Mouse (Mus musculus) neural tube, embryonic 14.5 days (tissue): ENCODE measurements around the gene Rpl22l1. TPM values are rescaled to one million over a fixed set of nuclear protein-coding genes. Genes with fewer than 3 reads are reported as not detected.
"Not testable (repeated sequence)": the region's sequence is repeated elsewhere in the genome, so short reads cannot be mapped to it uniquely, and the experiment has no call there.

ENCODE experiments used
- ATAC-seq: fragments of 200-750 bp; cut with Nextera tagmentation; 2 replicates; pipeline ENCODE4 v1.8.0; 2017; ENCODE audit warnings: low read depth, mild to moderate bottlenecking, moderate TSS enrichment, moderate library complexity
- H3K27ac ChIP-seq: fragments of 300-500 bp; sonication (generic); 2 replicates; pipeline ENCODE4 v1.5.1; 2014; ENCODE audit warnings: low read depth, mild to moderate bottlenecking, control low read depth, low read length, moderate library complexity, mixed read lengths
- H3K27me3 ChIP-seq: fragments of 300-500 bp; sonication (generic); 2 replicates; pipeline ENCODE4 v1.6.1; 2014; ENCODE audit warnings: low read length; ENCODE audit not compliant: control insufficient read depth, insufficient read depth
- H3K36me3 ChIP-seq: fragments of 300-500 bp; sonication (generic); 2 replicates; pipeline ENCODE4 v1.6.1; 2014; ENCODE audit warnings: low read length, mixed read lengths; ENCODE audit not compliant: control insufficient read depth, insufficient read depth
- H3K4me1 ChIP-seq: fragments of 300-500 bp; sonication (generic); 2 replicates; pipeline ENCODE4 v1.6.1; 2014; ENCODE audit warnings: low read length; ENCODE audit not compliant: control insufficient read depth, insufficient read depth
- H3K4me2 ChIP-seq: fragments of 300-500 bp; sonication (generic); 2 replicates; pipeline ENCODE4 v1.6.1; 2014; ENCODE audit warnings: mild to moderate bottlenecking, low read depth, low read length, control low read depth
- H3K4me3 ChIP-seq: fragments of 300-500 bp; sonication (generic); 2 replicates; pipeline ENCODE4 v1.5.1; 2014; ENCODE audit warnings: low read depth, low read length, control low read depth, mixed read lengths
- H3K9ac ChIP-seq: fragments of 300-500 bp; sonication (generic); replicated peaks from 2 replicates; pipeline ENCODE4 v1.6.1; 2014; ENCODE audit warnings: low read depth, mild to moderate bottlenecking, control low read depth, low read length, mixed read lengths
- H3K9me3 ChIP-seq: fragments of 300-500 bp; sonication (generic); 2 replicates; pipeline ENCODE4 v1.6.1; 2016; ENCODE audit warnings: low read length; ENCODE audit not compliant: control insufficient read depth
- WGBS: fragments of 180-500 bp; shearing (Covaris S2); extraction: QIAGEN DNeasy Blood & Tissue Kit; methylation state at CpG from one replicate; pipeline ENCODE4 v1.1.7; 2014; 5-methylcytosine and 5-hydroxymethylcytosine counted together
- polyA plus RNA-seq: library from polyadenylated mRNA; unstranded; fragments of >200 nt; fragmentation: Nextera tagmentation; extraction: Ambion mirVana; gene quantifications from 2 replicates; pipeline ENCODE4 v1.2.1, GENCODE M21; 2014

The Rpl22l1 gene
- polyA plus RNA-seq, 1 experiment from 2014 or later: 256 TPM

DNA sequence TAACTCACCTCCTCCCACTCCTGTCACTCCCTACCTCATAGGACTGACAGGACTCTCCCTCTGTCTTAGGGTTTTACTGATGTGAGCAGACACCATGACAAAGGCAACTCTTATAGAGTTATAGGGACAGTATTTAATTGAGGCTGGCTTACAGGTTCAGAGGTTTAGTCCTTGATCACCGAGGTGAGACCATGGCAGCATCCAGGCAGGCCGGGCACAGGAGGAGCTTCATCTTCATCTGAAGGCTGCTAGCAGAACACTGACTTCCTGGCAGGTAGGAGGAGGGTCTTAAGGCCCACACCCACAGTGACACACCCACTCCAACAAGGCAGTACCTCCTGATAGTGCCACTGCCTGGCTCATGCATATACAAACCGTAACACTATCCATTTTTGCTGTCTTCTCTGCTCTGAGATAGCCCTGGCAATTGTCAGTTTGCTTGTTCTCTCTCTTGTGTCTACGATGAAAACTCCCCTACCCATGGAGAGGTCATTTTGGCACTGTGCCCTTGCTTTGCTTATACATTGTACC is 10.8 kb downstream of the Rpl22l1 start:
- Histone ChIP-seq H3K27ac (no peak overlapping the region), H3K36me3 (no peaks in the 10 kb centered on the region), H3K4me3 (no peak overlapping the region), H3K9ac (no peak overlapping the region), H3K27me3 (no peaks in the 10 kb centered on the region), H3K4me2 (no peak overlapping the region), H3K4me1 (no peaks in the 10 kb centered on the region), H3K9me3 (no peaks in the 10 kb centered on the region)
- WGBS: 89% methylated on average over 4 of the region's 4 CpGs
- ATAC-seq: no peak

GRCm38 (mm10) chr3:28826272-28826671 is 21.0 kb downstream of the Rpl22l1 start:
- Histone ChIP-seq H3K4me1 (no peaks in the 10 kb centered on the region), H3K4me2 (no peak overlapping the region), H3K27me3 (no peaks in the 10 kb centered on the region), H3K36me3 (no peaks in the 10 kb centered on the region), H3K27ac (no peak overlapping the region), H3K9me3 (no peaks in the 10 kb centered on the region), H3K4me3 (no peak overlapping the region), H3K9ac (no peak overlapping the region)
- ATAC-seq: no peak
- WGBS: 96% methylated on average over 1 of the region's 1 CpGs

GRCm38 (mm10) chr3:28827605-28828004 is 22.4 kb downstream of the Rpl22l1 start:
- Histone ChIP-seq H3K27ac (no peak overlapping the region), H3K4me2 (no peak overlapping the region), H3K36me3 (no peaks in the 10 kb centered on the region), H3K4me1 (no peaks in the 10 kb centered on the region), H3K27me3 (no peaks in the 10 kb centered on the region), H3K4me3 (no peak overlapping the region), H3K9me3 (no peaks in the 10 kb centered on the region), H3K9ac (no peak overlapping the region)
- WGBS: 83% methylated on average over 2 of the region's 2 CpGs
- ATAC-seq: no peak

DNA sequence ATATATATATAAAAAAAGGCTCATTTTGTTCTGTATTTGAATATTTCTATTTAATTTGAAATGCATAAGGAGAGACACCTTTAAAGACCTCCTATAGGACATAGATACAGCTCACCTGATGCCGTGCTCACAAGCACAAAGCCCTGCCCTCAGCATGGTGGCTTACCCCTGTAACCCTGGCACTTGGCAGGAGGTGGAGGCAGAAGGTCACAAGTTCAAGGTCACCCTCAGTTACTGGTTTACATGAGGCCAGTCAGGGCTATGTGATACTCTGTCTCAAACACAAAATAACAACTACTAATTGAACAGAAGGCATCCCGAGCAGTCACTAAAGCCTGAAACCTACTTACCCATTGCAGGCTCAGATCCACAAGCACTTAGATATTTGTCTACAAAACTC is 24.2 kb downstream of the Rpl22l1 start:
- 92% methylated on average over 2 of the region's 2 CpGs for WGBS
- Histone ChIP-seq H3K27me3 (no peaks in the 10 kb centered on the region), H3K27ac (no peak overlapping the region), H3K9me3 (no peaks in the 10 kb centered on the region), H3K4me2 (no peak overlapping the region), H3K36me3 (no peaks in the 10 kb centered on the region), H3K4me1 (no peaks in the 10 kb centered on the region), H3K9ac (no peak overlapping the region), H3K4me3 (no peak overlapping the region)
- ATAC-seq: no peak

DNA sequence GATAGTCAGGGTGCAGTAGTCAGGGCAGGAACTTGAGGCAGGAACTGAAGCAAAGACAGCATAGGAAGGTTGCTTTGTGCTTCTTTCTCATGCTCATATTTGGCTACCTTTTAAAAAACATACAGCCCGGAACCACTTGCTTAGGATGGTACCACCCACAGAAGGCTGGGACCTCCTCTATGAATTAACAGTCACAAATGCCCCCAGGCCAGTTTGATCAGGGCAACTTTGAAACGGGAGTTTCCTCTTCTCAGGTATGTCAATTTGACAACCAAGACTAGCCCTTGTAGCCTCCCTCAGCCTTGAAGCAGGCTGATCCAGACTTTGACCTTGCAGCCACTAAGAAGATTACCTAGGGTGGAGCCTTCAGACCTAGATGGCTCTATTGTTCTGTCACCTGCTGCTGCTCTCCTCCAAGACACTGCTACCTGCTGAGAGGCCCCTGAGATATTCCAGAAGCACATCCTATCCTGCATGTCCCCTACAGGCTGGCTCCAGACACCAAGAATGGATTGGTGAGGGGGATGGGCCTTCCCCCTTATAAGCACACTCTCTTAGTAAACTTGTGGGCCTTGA is 31.6 kb downstream of the Rpl22l1 start:
- no peaks in the 10 kb centered on the region for H3K4me1 ChIP-seq

GRCm38 (mm10) chr3:28841886-28842649 is 36.8 kb downstream of the Rpl22l1 start:
- H3K4me1 ChIP-seq: no peaks in the 10 kb centered on the region
- H3K27me3 ChIP-seq: no peaks in the 10 kb centered on the region
- no peak overlapping the region for H3K4me2 ChIP-seq
- no peaks in the 10 kb centered on the region for H3K36me3 ChIP-seq
- no peak overlapping the region for H3K27ac ChIP-seq
- ATAC-seq: no peak
- H3K9me3 ChIP-seq: no peaks in the 10 kb centered on the region
- H3K9ac ChIP-seq: no peak overlapping the region
- H3K4me3 ChIP-seq: no peak overlapping the region
- WGBS: 15% methylated on average over 3 of the region's 3 CpGs

More for the DNA sequence above, 31.6 kb downstream of the Rpl22l1 start:
- H3K4me2 ChIP-seq: no peak overlapping the region
- WGBS: 88% methylated on average over 2 of the region's 2 CpGs
- no peaks in the 10 kb centered on the region for H3K27me3 ChIP-seq
- no peaks in the 10 kb centered on the region for H3K9me3 ChIP-seq
- no peak overlapping the region for H3K4me3 ChIP-seq
- H3K36me3 ChIP-seq: no peaks in the 10 kb centered on the region
- H3K9ac ChIP-seq: no peak overlapping the region
- no peak for ATAC-seq
- H3K27ac ChIP-seq: no peak overlapping the region

GRCm38 (mm10) chr3:28843231-28843630 is 38.0 kb downstream of the Rpl22l1 start:
- ATAC-seq: no peak
- Histone ChIP-seq H3K4me2 (no peak overlapping the region), H3K27ac (no peak overlapping the region), H3K4me1 (no peaks in the 10 kb centered on the region), H3K9ac (no peak overlapping the region), H3K9me3 (no peaks in the 10 kb centered on the region), H3K27me3 (no peaks in the 10 kb centered on the region), H3K4me3 (no peak overlapping the region), H3K36me3 (no peaks in the 10 kb centered on the region)
- WGBS: 15% methylated on average over 8 of the region's 8 CpGs

- H3K4me1 ChIP-seq: no peaks in the 10 kb centered on the region
- no peaks in the 10 kb centered on the region for H3K27me3 ChIP-seq
- no peak overlapping the region for H3K4me3 ChIP-seq
- H3K4me2 ChIP-seq: no peak overlapping the region
- H3K36me3 ChIP-seq: no peaks in the 10 kb centered on the region
- no peak overlapping the region for H3K27ac ChIP-seq
- H3K9ac ChIP-seq: no peak overlapping the region
- H3K9me3 ChIP-seq: no peaks in the 10 kb centered on the region
- ATAC-seq: no peak
Measured at GRCm38 (mm10) chr3:28847115-28847514, 41.9 kb downstream of the Rpl22l1 start.

DNA sequence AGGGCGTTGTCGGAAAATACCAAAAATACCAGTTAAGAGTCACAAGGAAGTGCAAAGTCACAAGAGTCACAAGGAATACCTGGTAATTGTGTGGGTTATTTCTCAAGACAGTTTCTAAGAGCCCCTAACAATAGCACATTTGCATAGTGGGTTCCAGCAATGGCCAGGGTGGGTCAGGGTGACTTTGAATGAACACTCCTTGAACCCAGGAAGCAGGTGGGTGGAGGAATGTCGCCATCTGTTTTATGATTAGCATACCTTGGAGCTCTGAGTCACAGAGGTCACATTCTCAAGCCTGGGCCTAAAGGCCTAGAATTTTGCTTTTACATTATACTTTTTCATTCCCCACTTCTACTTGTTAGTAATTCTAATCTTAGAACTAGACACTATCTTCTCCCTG is 46.9 kb downstream of the Rpl22l1 start:
- not testable (repeated sequence) for H3K27ac ChIP-seq, ATAC-seq
- 93% methylated on average over 3 of the region's 3 CpGs for WGBS

More for the DNA sequence above, 46.9 kb downstream of the Rpl22l1 start:
- not testable (repeated sequence) for H3K4me3 ChIP-seq, H3K36me3 ChIP-seq, H3K27me3 ChIP-seq, H3K9ac ChIP-seq, H3K4me1 ChIP-seq, H3K4me2 ChIP-seq, H3K9me3 ChIP-seq
